Mouse (Mus musculus): ENCODE results near the gene Haus2.

The Haus2 gene

DNA sequence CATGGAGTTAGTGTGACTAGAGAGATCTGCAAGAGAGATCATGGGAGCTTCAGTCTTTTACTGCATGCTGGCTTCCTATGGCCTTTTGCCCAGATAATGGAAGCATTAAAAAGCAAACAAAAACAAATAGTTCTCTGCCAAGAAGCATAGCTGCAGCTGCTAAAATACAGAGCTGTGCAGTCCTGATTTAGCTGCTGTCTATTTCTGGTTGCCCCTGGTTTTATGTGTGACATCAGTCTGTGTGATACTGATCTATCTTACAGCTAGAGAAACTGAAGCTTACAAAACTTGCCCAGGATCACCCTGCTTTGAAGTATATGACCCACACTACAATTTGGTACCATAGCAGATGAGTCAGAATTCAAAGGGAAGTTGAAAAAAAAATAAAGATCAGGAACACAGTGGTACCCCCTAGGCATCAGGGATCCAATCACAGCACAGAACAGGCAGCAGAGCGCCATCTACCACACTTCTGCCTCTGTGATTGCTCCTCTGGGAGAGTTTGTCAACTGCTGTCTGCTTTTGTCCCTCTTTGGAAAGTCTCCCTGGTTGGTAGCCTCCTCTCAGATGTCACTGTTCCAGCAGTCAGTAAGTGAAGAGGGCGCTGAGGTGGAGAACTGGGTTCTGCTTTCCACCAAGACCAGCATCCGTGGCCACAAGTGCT lies 54.4 kb downstream of the Haus2 start:
- DNase-seq (ENCODE audit: low spot score), result no peak

DNA sequence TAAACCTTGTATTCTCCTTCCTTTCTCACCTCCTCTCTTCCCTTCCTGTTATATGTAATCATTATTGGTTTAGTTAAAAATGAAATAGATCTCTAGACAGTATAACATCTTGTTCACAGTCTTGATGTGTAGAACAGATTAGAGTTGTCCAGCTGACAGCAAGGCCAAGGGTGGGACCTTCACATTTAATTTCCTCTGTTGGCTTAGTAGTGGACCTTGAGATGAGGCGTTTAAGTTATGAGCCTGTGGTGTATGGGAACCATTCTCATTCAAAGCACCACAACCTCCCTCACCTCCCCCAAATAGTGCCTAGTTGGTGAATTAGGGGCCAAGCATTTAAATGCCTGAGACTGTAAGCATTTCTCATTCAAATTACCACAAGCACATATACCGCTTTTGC lies 58.3 kb downstream of the Haus2 start:
- no peak for DNase-seq (ENCODE audit: low spot score)

DNA sequence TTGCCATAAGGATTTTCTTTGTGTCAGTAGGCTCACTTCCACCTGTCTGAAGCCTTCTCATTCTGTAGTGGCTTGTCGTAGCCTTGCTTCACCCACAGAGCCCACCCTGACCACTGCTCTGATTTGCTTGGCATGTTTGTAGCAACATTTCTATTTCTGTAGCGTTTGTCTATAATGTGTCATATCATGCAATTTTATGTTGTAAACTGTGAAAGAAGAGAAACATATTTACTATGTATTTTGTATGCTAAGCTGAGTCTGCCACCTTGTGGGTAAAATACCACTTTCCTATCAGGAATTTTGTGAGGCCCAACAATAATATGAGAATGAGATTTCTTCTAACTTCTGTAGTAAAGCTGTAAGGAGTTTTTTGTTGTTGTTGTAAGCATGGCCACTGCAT lies 61.1 kb downstream of the Haus2 start:
- DNase-seq (ENCODE audit: low spot score), result no peak

All from urinary bladder, postnatal 10 days (tissue).